ENCODE assay signal across 19 mouse cellular contexts in genomic region chr7:19331910-19332309, GRCm38 (mm10). TPM values are rescaled to one million over a fixed set of nuclear protein-coding genes. Genes with fewer than 3 reads are reported as not detected.
A peak's percentile ranks its signal among the peaks of the same experiment; 100 is the strongest.
DNase-seq lines count a peak whose midpoint lies in the region; ATAC-seq and TF ChIP-seq lines count a peak whose summit lies in the region.
"Had no signal": no experiment of that assay in that cellular context is flagged by ENCODE, and none has a peak within 500 bp of the region (broad histone marks: within the 10 kb centered on the region; RNA-seq: fewer than 3 reads in every experiment).

No protein-coding gene starts in this region.

- no peak for DNase-seq in gastrocnemius, adult 2 months
- no peak for DNase-seq in gastrocnemius, postnatal 25 days
- DNase-seq in hindbrain, embryonic 11.5 days (ENCODE audit: low spot score) = no peak
- DNase-seq in neural tube, embryonic 10.5 days (ENCODE audit: extremely low spot score, low spot score) = no peak
- no peak for DNase-seq in layer of hippocampus, postnatal 36 days
- no peak for DNase-seq in lung, postnatal 4 days
- DNase-seq: adrenal gland, adult 2 months; cerebellum, postnatal 36 days; kidney, adult 2 months; kidney, postnatal 25 days; left cerebral cortex, postnatal 4 days; right cerebral cortex, postnatal 25 days had no signal

- H3K4me1 ChIP-seq in hindbrain, embryonic 13.5 days (replicated peaks) = peaks cover 25% of the 10 kb centered on the region
- no peaks in the 10 kb centered on the region for H3K4me1 ChIP-seq in hindbrain, embryonic 11.5 days (replicated peaks; ENCODE audit: control insufficient read depth, insufficient read depth, low read length)
- H3K4me1 ChIP-seq in neural tube, embryonic 13.5 days (replicated peaks) = peaks cover 20% of the 10 kb centered on the region

- H3K27ac ChIP-seq in gastrocnemius, adult 2 months = peak overlapping the region; percentile 97
- H3K27ac ChIP-seq in hindbrain, embryonic 13.5 days = no peak overlapping the region
- H3K27ac ChIP-seq in hindbrain, embryonic 11.5 days (ENCODE audit: low read depth, low read length) = no peak overlapping the region
- no peak overlapping the region for H3K27ac ChIP-seq in neural tube, embryonic 13.5 days (replicated peaks)

- intact Hi-C loops in gastrocnemius, adult 2 months (cut with DNase I) = no loop called here

- H3K27me3 ChIP-seq in hindbrain, embryonic 13.5 days = peaks cover 5% of the 10 kb centered on the region; the same call in 1 of the 2 replicates
- H3K27me3 ChIP-seq in hindbrain, embryonic 11.5 days (ENCODE audit: control insufficient read depth, insufficient read depth, low read length) = no peaks in the 10 kb centered on the region
- H3K27me3 ChIP-seq in neural tube, embryonic 13.5 days = no peaks in the 10 kb centered on the region
- H3K27me3 ChIP-seq: embryonic facial prominence, embryonic 15.5 days; lung, embryonic 15.5 days had no signal

- 69% methylated on average over 2 of the region's 2 CpGs for WGBS in hindbrain, embryonic 13.5 days
- WGBS in hindbrain, embryonic 11.5 days = 63% methylated on average over 2 of the region's 2 CpGs
- 70% methylated on average over 2 of the region's 2 CpGs for WGBS in neural tube, embryonic 13.5 days

- peak overlapping the region; percentile 89 for H3K4me3 ChIP-seq in gastrocnemius, adult 2 months
- H3K4me3 ChIP-seq in hindbrain, embryonic 13.5 days = peak overlapping the region; percentile 70; the same call in 1 of the 2 replicates
- H3K4me3 ChIP-seq in hindbrain, embryonic 11.5 days (ENCODE audit: low read depth, low read length) = no peak overlapping the region
- H3K4me3 ChIP-seq in neural tube, embryonic 13.5 days = peak overlapping the region; percentile 51; the same call in 1 of the 2 replicates

- no peak for ATAC-seq in hindbrain, embryonic 13.5 days (ENCODE audit: low FRiP score)
- no peak for ATAC-seq in hindbrain, embryonic 11.5 days (ENCODE audit: low FRiP score)
- ATAC-seq in neural tube, embryonic 13.5 days (ENCODE audit: low read depth) = no peak

- no peaks in the 10 kb centered on the region for H3K9me3 ChIP-seq in hindbrain, embryonic 13.5 days
- no peaks in the 10 kb centered on the region for H3K9me3 ChIP-seq in hindbrain, embryonic 11.5 days (ENCODE audit: control insufficient read depth, low read length)
- no peaks in the 10 kb centered on the region for H3K9me3 ChIP-seq in neural tube, embryonic 13.5 days
- H3K9me3 ChIP-seq: embryonic facial prominence, embryonic 15.5 days; forebrain, embryonic 12.5 days; lung, embryonic 15.5 days had no signal

- no peaks in the 10 kb centered on the region for H3K36me3 ChIP-seq in hindbrain, embryonic 13.5 days
- H3K36me3 ChIP-seq in hindbrain, embryonic 11.5 days (ENCODE audit: control insufficient read depth, insufficient read depth, low read length) = no peaks in the 10 kb centered on the region
- H3K36me3 ChIP-seq in neural tube, embryonic 13.5 days = no peaks in the 10 kb centered on the region
- H3K36me3 ChIP-seq: embryonic facial prominence, embryonic 15.5 days; forebrain, embryonic 12.5 days; lung, embryonic 15.5 days had no signal

- H3K4me2 ChIP-seq in hindbrain, embryonic 13.5 days = no peak overlapping the region; the same call in 1 of the 2 replicates
- no peak overlapping the region for H3K4me2 ChIP-seq in hindbrain, embryonic 11.5 days (replicated peaks; ENCODE audit: low read depth, low read length)
- no peak overlapping the region for H3K4me2 ChIP-seq in neural tube, embryonic 13.5 days

- no peak overlapping the region for H3K9ac ChIP-seq in hindbrain, embryonic 13.5 days
- H3K9ac ChIP-seq in hindbrain, embryonic 11.5 days (ENCODE audit: low read depth, low read length) = no peak overlapping the region
- H3K9ac ChIP-seq in neural tube, embryonic 13.5 days = no peak overlapping the region

- no peak for TF ChIP-seq CTCF in gastrocnemius, adult 2 months (IDR thresholded peaks at IDR 0.05)

RNA-seq across cellular contexts. Expression of gene Ercc1, which starts 12.7 kb away (rescaled TPM):
- total RNA-seq in gastrocnemius, adult 2 months (2021) = 10 to 100 TPM; 28.1 to 30.4 TPM
- total RNA-seq in gastrocnemius, postnatal 25 days (2021) = 10 to 100 TPM; 21.5 to 25.4 TPM
- 84.9 and 96.6 TPM in 2 replicates for polyA plus RNA-seq in hindbrain, embryonic 13.5 days (2015; fragmentation: Nextera tagmentation; extraction: Ambion mirVana)
- 108 and 112 TPM in 2 replicates for polyA plus RNA-seq in hindbrain, embryonic 11.5 days (2014; fragmentation: Nextera tagmentation; extraction: Ambion mirVana)
- polyA plus RNA-seq in neural tube, embryonic 13.5 days (2015; fragmentation: Nextera tagmentation; extraction: Ambion mirVana) = 90.7 and 96.1 TPM in 2 replicates
- total RNA-seq in layer of hippocampus, postnatal 36 days (2021) = 10 to 100 TPM; 44.4 to 53.4 TPM

RNA-seq across cellular contexts. Expression of gene Fosb, which starts 22.1 kb away (rescaled TPM):
- total RNA-seq in gastrocnemius, adult 2 months (2021) = under 1 TPM; 0.22 to 0.59 TPM
- total RNA-seq in gastrocnemius, postnatal 25 days (2021) = under 1 TPM; 0.43 to 0.64 TPM
- polyA plus RNA-seq in hindbrain, embryonic 13.5 days (2015; fragmentation: Nextera tagmentation; extraction: Ambion mirVana) = 0.06 and 0.08 TPM in 2 replicates
- not detected in 2 replicates for polyA plus RNA-seq in hindbrain, embryonic 11.5 days (2014; fragmentation: Nextera tagmentation; extraction: Ambion mirVana)
- polyA plus RNA-seq in neural tube, embryonic 13.5 days (2015; fragmentation: Nextera tagmentation; extraction: Ambion mirVana) = 0.06 and 0.19 TPM in 2 replicates
- 10 to 100 TPM; 12.6 to 18.8 TPM for total RNA-seq in layer of hippocampus, postnatal 36 days (2021)
- polyA plus RNA-seq: forebrain, embryonic 12.5 days; neural tube, embryonic 11.5 days had no signal

RNA-seq across cellular contexts. Expression of gene Cd3eap, which starts 27.4 kb away (rescaled TPM):
- 10 to 100 TPM; 11.4 to 11.5 TPM for total RNA-seq in gastrocnemius, adult 2 months (2021)
- 10 to 100 TPM in 1 of 2 experiments, 1 to 10 TPM in 1; 8.5 to 10.1 TPM for total RNA-seq in gastrocnemius, postnatal 25 days (2021)
- polyA plus RNA-seq in hindbrain, embryonic 13.5 days (2015; fragmentation: Nextera tagmentation; extraction: Ambion mirVana) = 20.9 and 22.1 TPM in 2 replicates
- polyA plus RNA-seq in hindbrain, embryonic 11.5 days (2014; fragmentation: Nextera tagmentation; extraction: Ambion mirVana) = 14.7 and 15.2 TPM in 2 replicates
- 19.8 and 21.1 TPM in 2 replicates for polyA plus RNA-seq in neural tube, embryonic 13.5 days (2015; fragmentation: Nextera tagmentation; extraction: Ambion mirVana)
- 10 to 100 TPM; 17.6 to 19.4 TPM for total RNA-seq in layer of hippocampus, postnatal 36 days (2021)

RNA-seq across cellular contexts. Expression of gene Ppp1r13l, which starts 27.6 kb away (rescaled TPM):
- total RNA-seq in gastrocnemius, adult 2 months (2021) = 1 to 10 TPM; 2.1 to 4.9 TPM
- 1 to 10 TPM; 2.6 TPM for total RNA-seq in gastrocnemius, postnatal 25 days (2021)
- 1.4 and 2.2 TPM in 2 replicates for polyA plus RNA-seq in hindbrain, embryonic 13.5 days (2015; fragmentation: Nextera tagmentation; extraction: Ambion mirVana)
- polyA plus RNA-seq in hindbrain, embryonic 11.5 days (2014; fragmentation: Nextera tagmentation; extraction: Ambion mirVana) = 3.2 and 5.0 TPM in 2 replicates
- 1.2 and 3.4 TPM in 2 replicates for polyA plus RNA-seq in neural tube, embryonic 13.5 days (2015; fragmentation: Nextera tagmentation; extraction: Ambion mirVana)
- 1 to 10 TPM; 6.0 to 7.0 TPM for total RNA-seq in layer of hippocampus, postnatal 36 days (2021)

RNA-seq across cellular contexts. Expression of gene Rtn2, which starts 49.5 kb away (rescaled TPM):
- total RNA-seq in gastrocnemius, adult 2 months (2021) = 1,000 to 10,000 TPM in 1 of 2 experiments, 100 to 1,000 TPM in 1; 987 to 1,150 TPM
- total RNA-seq in gastrocnemius, postnatal 25 days (2021) = 100 to 1,000 TPM; 943 to 950 TPM
- 101 and 104 TPM in 2 replicates for polyA plus RNA-seq in hindbrain, embryonic 13.5 days (2015; fragmentation: Nextera tagmentation; extraction: Ambion mirVana)
- polyA plus RNA-seq in hindbrain, embryonic 11.5 days (2014; fragmentation: Nextera tagmentation; extraction: Ambion mirVana) = 49.6 and 52.1 TPM in 2 replicates
- 103 and 117 TPM in 2 replicates for polyA plus RNA-seq in neural tube, embryonic 13.5 days (2015; fragmentation: Nextera tagmentation; extraction: Ambion mirVana)
- total RNA-seq in layer of hippocampus, postnatal 36 days (2021) = 10 to 100 TPM; 89.7 to 91.3 TPM
- total RNA-seq: megakaryocyte progenitor cell, adult 5-6 weeks had no signal

Comparison
In these comparisons a context has a peak if more than half of its experiments do, and no peak if none do; other contexts are left out.
1. RNA of gene Fosb, which starts 22.1 kb away (total RNA-seq): 12.6 to 18.8 TPM in layer of hippocampus, postnatal 36 days; 0.43 to 0.64 TPM in gastrocnemius, postnatal 25 days and 0.22 to 0.59 TPM in gastrocnemius, adult 2 months; every median in the first group is over 4 times any median in the second.